Mouse (Mus musculus): ENCODE measurements around the gene Ddx46. TPM values are rescaled to one million over a fixed set of nuclear protein-coding genes. Genes with fewer than 3 reads are reported as not detected.
A peak's percentile ranks its signal among the peaks of the same experiment; 100 is the strongest.
"Not testable (repeated sequence)": the region's sequence is repeated elsewhere in the genome, so short reads cannot be mapped to it uniquely, and the experiment has no call there.

Ddx46 gene
- polyA plus RNA-seq, 1 experiment from 2014 or later, result 31.6 TPM

DNA sequence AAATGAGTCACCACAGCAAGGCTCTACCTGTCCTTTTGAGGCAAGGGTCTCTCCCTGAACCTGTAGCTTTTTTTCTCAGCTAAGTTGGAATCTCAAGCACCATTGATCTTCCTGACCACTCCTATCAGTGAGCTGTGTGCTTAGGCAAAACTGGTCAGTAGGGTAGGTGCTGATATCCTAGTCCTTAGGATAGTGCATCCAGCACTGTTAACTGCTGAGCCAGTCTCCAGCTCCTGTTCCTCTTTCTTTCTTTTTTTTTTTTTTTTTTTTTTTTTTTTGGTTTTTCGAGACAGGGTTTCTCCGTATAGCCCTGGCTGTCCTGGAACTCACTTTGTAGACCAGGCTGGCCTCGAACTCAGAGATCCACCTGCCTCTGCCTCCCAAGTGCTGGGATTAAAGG, 61.2 kb downstream of the Ddx46 start:
- WGBS, result 80% methylated on average over 1 of the region's 3 CpGs

DNA sequence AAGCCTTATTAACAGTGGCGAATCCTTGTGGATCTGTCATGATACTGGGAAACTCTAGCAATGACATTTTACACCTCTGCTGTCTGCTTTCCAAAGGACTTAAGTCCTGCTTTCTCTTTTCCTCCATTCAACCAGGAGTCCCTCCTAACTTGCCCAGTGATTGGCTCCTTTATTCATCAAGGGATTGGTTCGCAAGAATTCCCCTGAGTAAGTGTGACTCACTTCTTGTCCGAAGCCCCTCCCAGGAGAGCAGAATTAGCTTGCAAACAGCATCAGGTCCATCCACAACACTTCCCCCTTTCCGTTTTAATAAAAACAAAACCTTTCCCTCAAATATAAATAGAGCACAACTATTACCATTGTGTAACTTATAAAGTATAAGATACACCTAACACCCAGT, 69.5 kb downstream of the Ddx46 start:
- Histone ChIP-seq H3K4me3 (no peak overlapping the region), H3K9me3 (0 out of 2 replicates have a peak, but pooled peaks cover 6% of the 10 kb centered on the region), H3K36me3 (peaks cover 50% of the 10 kb centered on the region), H3K27me3 (no peaks in the 10 kb centered on the region), H3K4me1 (no peaks in the 10 kb centered on the region), H3K4me2 (no peak overlapping the region), H3K9ac (no peak overlapping the region), H3K27ac (no peak overlapping the region)
- 85% methylated on average over 4 of the region's 4 CpGs for WGBS
- no peak for ATAC-seq (ENCODE audit: borderline replicate concordance, extremely low read depth, low FRiP score, low TSS enrichment)

More for the DNA sequence above, 61.2 kb downstream of the Ddx46 start:
- H3K9ac ChIP-seq; H3K27ac ChIP-seq; H3K4me3 ChIP-seq; ATAC-seq (ENCODE audit: borderline replicate concordance, extremely low read depth, low FRiP score, low TSS enrichment); H3K9me3 ChIP-seq; H3K4me2 ChIP-seq; H3K27me3 ChIP-seq: not testable (repeated sequence)
- peaks cover 23% of the 10 kb centered on the region for H3K4me1 ChIP-seq
- peaks cover 26% of the 10 kb centered on the region for H3K36me3 ChIP-seq

DNA sequence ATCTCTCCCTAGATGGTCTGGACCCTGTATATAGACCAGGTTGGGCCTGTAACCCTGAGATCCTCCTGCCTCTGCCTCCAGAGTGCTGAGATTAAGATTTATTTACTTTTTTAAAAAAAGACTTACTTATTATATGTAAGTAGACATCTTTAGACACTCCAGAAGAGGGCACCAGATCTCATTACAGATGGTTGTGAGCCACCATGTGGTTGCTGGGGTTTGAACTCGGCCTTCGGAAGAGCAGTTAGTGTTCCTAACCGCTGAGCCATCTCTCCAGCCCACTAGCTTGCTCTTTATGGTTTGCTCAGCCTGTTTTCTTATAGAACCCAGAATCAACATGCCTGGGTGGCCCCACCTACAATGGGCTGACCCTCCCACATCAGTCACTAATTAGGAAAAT, 78.0 kb downstream of the Ddx46 start:
- Histone ChIP-seq H3K4me3 (no peak overlapping the region), H3K27ac (no peak overlapping the region)

DNA sequence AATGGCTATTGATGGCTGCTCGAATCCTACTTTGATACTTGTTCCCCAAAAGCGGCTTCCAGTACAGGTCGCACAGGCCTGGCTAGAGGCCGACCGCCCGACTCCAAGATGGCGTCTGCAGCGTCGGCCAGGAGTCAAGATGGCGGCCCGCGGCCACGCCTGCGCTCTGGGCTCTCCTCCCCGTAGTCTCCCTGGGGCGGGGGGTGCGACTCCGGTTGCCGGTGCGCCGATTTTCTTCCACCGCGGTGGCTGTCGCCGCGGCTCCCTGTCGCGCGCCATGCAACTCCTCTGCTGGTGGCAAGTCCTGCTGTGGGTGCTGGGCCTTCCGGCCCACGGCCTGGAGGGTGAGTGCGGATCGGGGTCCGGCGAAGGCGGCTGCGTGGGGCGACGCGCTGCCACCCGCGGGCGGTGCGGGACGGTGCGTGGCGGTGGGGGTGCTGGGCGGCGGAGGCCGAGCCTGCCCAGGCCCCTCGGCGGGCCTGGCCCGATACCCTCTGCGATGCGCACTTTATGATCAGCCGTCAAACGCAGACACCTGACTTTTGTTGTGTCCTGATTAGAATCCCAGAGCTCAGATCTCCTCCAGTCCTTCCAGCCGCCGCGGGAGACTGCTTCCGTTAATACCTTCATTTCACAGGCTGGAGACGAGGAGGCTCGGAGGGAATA, 79.8 kb downstream of the Ddx46 start, which contains the start of gene Txndc15:
Txndc15 (plus strand) TSS at position 150 of the 666 bp plus-strand sequence.
- Histone ChIP-seq H3K4me1 (peaks cover 6% of the 10 kb centered on the region; the same call in 1 of the 2 replicates), H3K27ac (peak within 1 kb of the TSS; percentile 69), H3K9me3 (no peaks in the 10 kb centered on the region), H3K36me3 (peaks cover 15% of the 10 kb centered on the region; the same call in 1 of the 2 replicates), H3K9ac (peak within 1 kb of the TSS; percentile 85), H3K4me2 (peak within 1 kb of the TSS; percentile 57), H3K4me3 (peak within 1 kb of the TSS; percentile 75), H3K27me3 (no peaks in the 10 kb centered on the region)
- under 1% methylated on average over 63 of the region's 63 CpGs for WGBS
- ATAC-seq (ENCODE audit: borderline replicate concordance, extremely low read depth, low FRiP score, low TSS enrichment), result peak; percentile 92

More for the DNA sequence above, 78.0 kb downstream of the Ddx46 start:
- Histone ChIP-seq H3K9ac (no peak overlapping the region), H3K36me3 (no peaks in the 10 kb centered on the region), H3K4me2 (no peak overlapping the region), H3K27me3 (no peaks in the 10 kb centered on the region), H3K9me3 (no peaks in the 10 kb centered on the region), H3K4me1 (peaks cover 6% of the 10 kb centered on the region; the same call in 1 of the 2 replicates)
- no peak for ATAC-seq (ENCODE audit: borderline replicate concordance, extremely low read depth, low FRiP score, low TSS enrichment)
- WGBS, result 94% methylated on average over 3 of the region's 3 CpGs

DNA sequence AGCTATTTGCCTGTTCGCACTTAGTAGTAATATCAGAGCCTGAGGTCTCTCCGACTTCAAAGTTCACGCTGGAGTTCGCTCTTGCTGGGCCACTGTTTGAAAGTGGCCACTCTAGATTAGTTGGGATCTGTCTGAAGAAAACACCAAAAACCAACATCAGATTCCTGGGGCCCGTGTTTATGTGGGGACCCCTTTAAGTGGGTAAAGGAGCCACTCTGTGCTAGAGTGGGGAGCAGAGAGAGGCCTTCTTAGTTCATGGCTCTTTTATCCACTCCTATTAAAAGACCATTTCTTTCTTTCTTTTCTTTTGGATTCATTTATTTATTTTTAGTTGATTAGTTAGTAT, 80.3 kb downstream of the Ddx46 start:
- 0 out of 2 replicates have a peak, but pooled peaks have one; percentile 15 for ATAC-seq (ENCODE audit: borderline replicate concordance, extremely low read depth, low FRiP score, low TSS enrichment)
- Histone ChIP-seq H3K9me3 (no peaks in the 10 kb centered on the region), H3K27ac (peak overlapping the region; percentile 69), H3K4me2 (peak overlapping the region; percentile 57), H3K27me3 (no peaks in the 10 kb centered on the region), H3K4me1 (peaks cover 4% of the 10 kb centered on the region; the same call in 1 of the 2 replicates), H3K36me3 (peaks cover 20% of the 10 kb centered on the region; the same call in 1 of the 2 replicates), H3K9ac (peak overlapping the region; percentile 85), H3K4me3 (peak overlapping the region; percentile 75)
- WGBS, result 4% methylated on average over 5 of the region's 5 CpGs

DNA sequence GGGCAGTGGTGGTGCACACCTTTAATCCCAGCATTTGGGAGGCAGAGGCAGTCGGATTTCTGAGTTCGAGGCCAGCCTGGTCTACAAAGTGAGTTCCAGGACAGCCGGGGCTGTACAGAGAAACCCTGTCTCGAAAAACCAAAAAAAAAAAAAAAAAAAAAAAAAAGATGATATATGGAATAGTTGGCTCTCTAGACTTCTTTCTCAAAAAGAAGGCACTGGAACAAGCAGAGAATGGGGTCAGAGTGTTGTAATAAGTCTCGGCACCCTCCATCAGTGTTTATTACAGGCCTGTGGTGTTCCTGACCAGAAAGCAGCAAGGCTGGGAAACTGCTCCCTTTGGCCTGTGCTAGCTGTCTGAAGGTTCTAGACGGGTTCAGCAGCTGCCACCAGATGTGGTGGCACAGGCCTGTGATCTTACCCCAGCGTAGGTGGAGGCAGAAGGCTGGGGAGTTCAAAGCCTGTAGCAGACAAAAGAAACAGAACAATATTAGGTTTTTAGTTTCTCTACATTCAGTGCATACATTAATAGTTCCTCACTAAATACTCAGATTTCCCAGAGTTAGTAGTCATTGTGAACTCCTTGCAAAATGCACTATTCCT, 81.2 kb downstream of the Ddx46 start:
- H3K36me3 ChIP-seq, result peaks cover 26% of the 10 kb centered on the region; the same call in 1 of the 2 replicates
- H3K9ac ChIP-seq, result no peak overlapping the region
- H3K4me2 ChIP-seq, result peak overlapping the region; percentile 57; the same call in 1 of the 2 replicates
- no peak overlapping the region for H3K27ac ChIP-seq
- no peaks in the 10 kb centered on the region for H3K9me3 ChIP-seq
- peaks cover 2% of the 10 kb centered on the region; the same call in 1 of the 2 replicates for H3K4me1 ChIP-seq
- peak overlapping the region; percentile 75; the same call in 1 of the 2 replicates for H3K4me3 ChIP-seq
- WGBS, result 80% methylated on average over 7 of the region's 7 CpGs
- ATAC-seq (ENCODE audit: borderline replicate concordance, extremely low read depth, low FRiP score, low TSS enrichment), result no peak
- H3K27me3 ChIP-seq, result no peaks in the 10 kb centered on the region

DNA sequence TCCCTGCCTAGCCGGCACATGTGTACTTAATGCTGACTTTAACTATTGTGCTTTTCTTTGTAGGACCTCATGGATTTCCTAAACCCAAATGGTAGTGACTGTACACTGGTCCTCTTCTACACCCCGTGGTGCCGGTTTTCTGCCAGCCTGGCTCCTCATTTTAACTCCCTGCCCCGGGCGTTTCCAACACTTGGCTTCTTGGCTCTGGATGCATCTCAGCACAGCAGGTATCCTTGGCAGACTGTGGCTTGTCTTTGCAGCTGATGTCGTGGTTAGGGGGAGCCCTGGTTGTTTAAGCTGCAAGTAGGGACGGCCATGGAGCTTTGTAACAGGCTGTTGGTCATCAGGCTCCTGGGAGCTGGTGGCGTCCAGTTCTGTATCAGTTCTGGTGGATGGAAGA, 86.7 kb downstream of the Ddx46 start:
- ATAC-seq (ENCODE audit: borderline replicate concordance, extremely low read depth, low FRiP score, low TSS enrichment), result no peak
- H3K4me3 ChIP-seq, result no peak overlapping the region
- H3K4me1 ChIP-seq, result no peaks in the 10 kb centered on the region
- H3K27me3 ChIP-seq, result no peaks in the 10 kb centered on the region
- no peaks in the 10 kb centered on the region for H3K9me3 ChIP-seq
- H3K4me2 ChIP-seq, result no peak overlapping the region
- H3K9ac ChIP-seq, result no peak overlapping the region
- peaks cover 56% of the 10 kb centered on the region for H3K36me3 ChIP-seq
- H3K27ac ChIP-seq, result no peak overlapping the region
- WGBS, result 76% methylated on average over 8 of the region's 8 CpGs

DNA sequence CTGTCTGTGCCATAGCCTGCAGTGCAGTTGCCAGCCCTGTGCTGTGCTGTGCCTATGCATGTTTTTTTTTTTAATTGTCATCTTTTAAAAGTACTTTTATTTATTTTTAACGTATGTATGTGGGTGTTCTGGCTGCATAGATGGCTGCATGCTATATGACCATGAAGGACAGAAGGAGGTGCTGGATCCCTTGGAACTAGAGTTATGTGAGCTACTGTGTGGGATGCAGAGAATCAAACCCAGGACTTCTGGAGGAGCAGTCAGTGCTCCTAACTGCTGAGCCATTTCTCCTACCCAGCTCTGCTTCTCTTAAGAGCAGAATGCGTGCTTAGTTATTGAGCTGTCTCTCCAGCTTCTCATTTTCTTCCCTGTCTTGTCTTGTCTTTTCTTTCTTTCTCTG, 87.2 kb downstream of the Ddx46 start:
- WGBS, result 85% methylated on average over 2 of the region's 2 CpGs
- Histone ChIP-seq H3K4me3 (no peak overlapping the region), H3K4me2 (no peak overlapping the region), H3K9me3 (no peaks in the 10 kb centered on the region), H3K27ac (no peak overlapping the region), H3K9ac (no peak overlapping the region), H3K27me3 (no peaks in the 10 kb centered on the region), H3K36me3 (peaks cover 56% of the 10 kb centered on the region), H3K4me1 (no peaks in the 10 kb centered on the region)
- no peak for ATAC-seq (ENCODE audit: borderline replicate concordance, extremely low read depth, low FRiP score, low TSS enrichment)

DNA sequence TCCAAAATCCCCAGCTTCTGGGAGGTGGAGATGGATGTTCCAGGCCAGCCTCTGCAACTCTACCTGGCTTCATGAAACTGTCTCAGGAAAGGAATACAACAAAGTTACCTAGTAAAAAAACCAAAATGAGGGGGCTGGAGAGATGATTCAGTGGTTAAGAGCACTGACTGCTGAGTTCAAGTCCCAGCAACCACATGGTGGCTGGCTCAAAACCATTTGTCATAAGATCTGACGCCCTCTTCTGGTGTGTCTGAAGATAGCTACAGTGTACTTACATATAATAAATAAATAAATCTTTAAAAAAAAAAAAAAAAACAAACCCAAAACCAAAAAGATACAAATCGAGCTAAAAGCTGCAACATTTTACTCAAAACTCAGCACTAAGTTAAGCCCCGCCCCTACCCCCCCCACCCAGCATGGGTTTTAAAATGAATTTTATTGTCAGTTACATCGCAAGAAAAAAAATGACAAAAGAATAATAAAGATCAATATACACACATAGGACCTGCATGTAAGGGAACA, 91.8 kb downstream of the Ddx46 start:
- peak overlapping the region; percentile 98 for H3K27ac ChIP-seq
- H3K9me3 ChIP-seq, result no peaks in the 10 kb centered on the region
- peaks cover 23% of the 10 kb centered on the region for H3K36me3 ChIP-seq
- no peak for ATAC-seq (ENCODE audit: borderline replicate concordance, extremely low read depth, low FRiP score, low TSS enrichment)
- H3K9ac ChIP-seq, result peak overlapping the region; percentile 62
- 2% methylated on average over 4 of the region's 4 CpGs for WGBS
- H3K27me3 ChIP-seq, result no peaks in the 10 kb centered on the region
- H3K4me1 ChIP-seq, result no peaks in the 10 kb centered on the region
- H3K4me3 ChIP-seq, result peak overlapping the region; percentile 63
- H3K4me2 ChIP-seq, result peak overlapping the region; percentile 74

DNA sequence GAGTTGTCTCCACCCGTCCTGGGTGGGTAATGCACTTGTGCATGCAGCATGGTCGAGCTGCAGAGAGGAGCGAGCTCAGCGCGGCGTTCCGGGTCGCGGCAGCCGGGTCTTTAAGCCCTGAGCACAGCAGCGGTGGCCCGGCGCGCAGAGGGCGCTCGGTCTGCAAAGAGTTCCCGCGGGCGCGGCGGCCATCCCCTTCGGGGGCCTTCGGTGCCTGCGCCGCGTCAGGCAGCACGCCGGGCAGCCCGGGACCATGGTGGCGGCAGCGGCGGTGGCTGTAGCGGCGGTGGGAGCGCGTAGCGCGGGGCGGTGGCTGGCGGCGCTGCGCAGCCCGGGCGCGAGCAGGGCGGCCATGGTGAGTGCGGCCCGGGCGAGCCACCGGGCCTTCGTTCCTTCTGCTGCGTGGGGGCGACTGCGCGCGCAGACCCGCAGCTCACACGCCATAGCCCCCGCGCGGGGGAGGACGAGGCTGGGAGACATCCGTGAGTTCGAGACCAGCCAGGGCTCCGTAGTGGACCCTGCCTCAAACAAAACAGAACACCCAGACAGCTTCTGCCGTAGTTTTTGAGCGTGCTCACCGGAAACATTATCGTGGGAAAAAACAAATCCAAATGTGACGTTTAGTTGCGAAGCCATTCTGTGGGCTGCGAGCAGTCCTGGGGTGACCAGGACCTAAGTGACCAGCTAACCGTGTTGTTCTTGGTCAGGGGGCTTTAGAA, 92.5 kb downstream of the Ddx46 start, which contains the start of gene Pcbd2:
Pcbd2 (plus strand) TSS at position 249 of the 719 bp plus-strand sequence.
- ATAC-seq (ENCODE audit: borderline replicate concordance, extremely low read depth, low FRiP score, low TSS enrichment), result peak; percentile 91
- Histone ChIP-seq H3K27me3 (no peaks in the 10 kb centered on the region), H3K4me2 (peak within 1 kb of the TSS; percentile 74), H3K36me3 (peaks cover 18% of the 10 kb centered on the region), H3K9me3 (no peaks in the 10 kb centered on the region), H3K4me1 (no peaks in the 10 kb centered on the region), H3K9ac (peak within 1 kb of the TSS; percentile 62), H3K27ac (peak within 1 kb of the TSS; percentile 98), H3K4me3 (peak within 1 kb of the TSS; percentile 63)
- WGBS, result under 1% methylated on average over 70 of the region's 73 CpGs

DNA sequence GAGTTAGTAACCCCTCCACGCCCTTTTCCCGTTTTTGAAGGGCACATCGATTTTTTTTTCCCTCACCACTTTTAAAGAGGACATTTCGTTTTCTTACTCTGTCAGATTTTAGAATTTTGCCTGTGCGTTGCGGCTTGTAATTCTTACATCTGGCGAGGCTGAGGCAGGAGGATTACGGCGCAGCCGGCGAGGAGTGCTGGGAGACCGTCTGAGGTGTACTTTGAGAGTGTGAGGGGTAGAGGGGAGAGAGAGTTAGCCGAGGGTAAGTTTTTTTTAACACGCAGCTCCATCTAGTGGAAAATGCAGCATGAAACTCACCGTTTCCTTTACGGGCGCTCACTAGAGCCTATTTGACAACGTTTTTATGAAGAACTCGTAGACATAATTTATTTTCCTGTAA, 93.0 kb downstream of the Ddx46 start:
- peak overlapping the region; percentile 74 for H3K4me2 ChIP-seq
- H3K4me3 ChIP-seq, result peak overlapping the region; percentile 63
- peak; percentile 81; the same call in 1 of the 2 replicates for ATAC-seq (ENCODE audit: borderline replicate concordance, extremely low read depth, low FRiP score, low TSS enrichment)
- peak overlapping the region; percentile 98 for H3K27ac ChIP-seq
- no peaks in the 10 kb centered on the region for H3K4me1 ChIP-seq
- no peaks in the 10 kb centered on the region for H3K27me3 ChIP-seq
- peak overlapping the region; percentile 62 for H3K9ac ChIP-seq
- H3K36me3 ChIP-seq, result peaks cover 18% of the 10 kb centered on the region
- no peaks in the 10 kb centered on the region for H3K9me3 ChIP-seq
- 2% methylated on average over 19 of the region's 19 CpGs for WGBS

Data from lung, embryonic 15.5 days (tissue).